Mouse (Mus musculus) stomach, postnatal 0 days (tissue): Measurements from ENCODE around the gene Cyp27b1.

Source experiments
- CTCF ChIP-seq: IDR thresholded peaks from 2 replicates; pipeline ENCODE4 v1.5.1; 2016; ENCODE audit warnings: antibody characterized with exemption, low read depth, mild to moderate bottlenecking, moderate library complexity
- EP300 ChIP-seq: optimal IDR thresholded peaks from 2 replicates; pipeline ENCODE3; 2016; ENCODE audit warnings: antibody characterized with exemption

- TF ChIP-seq CTCF = no peak
- no peak for TF ChIP-seq EP300
Observed at GRCm38 (mm10) chr10:127071203-127071602, 23.2 kb downstream of the Cyp27b1 start.
